Mouse (Mus musculus) stomach, embryonic 16.5 days (tissue): ENCODE results near the gene Vmn2r95. TPM values are rescaled to one million over a fixed set of nuclear protein-coding genes. Genes with fewer than 3 reads are reported as not detected.
"Not testable (repeated sequence)": the region's sequence is repeated elsewhere in the genome, so short reads cannot be mapped to it uniquely, and the experiment has no call there.

Source experiments
- ATAC-seq: fragments of 200-750 bp; cut with Nextera tagmentation; 2 replicates; pipeline ENCODE4 v1.8.0; 2017; ENCODE audit warnings: moderate number of reproducible peaks, moderate TSS enrichment; ENCODE audit not compliant: insufficient read depth, low FRiP score
- H3K27ac ChIP-seq: fragments of 300-500 bp; sonication (generic); 2 replicates; pipeline ENCODE4 v1.5.1; 2014; ENCODE audit warnings: low read length
- H3K27me3 ChIP-seq: fragments of 300-500 bp; sonication (generic); 2 replicates; pipeline ENCODE4 v1.6.1; 2014; ENCODE audit warnings: low read length, control low read depth, mixed read lengths; ENCODE audit not compliant: control insufficient read depth, insufficient read depth
- H3K36me3 ChIP-seq: fragments of 300-500 bp; sonication (generic); 2 replicates; pipeline ENCODE4 v1.6.1; 2014; ENCODE audit warnings: low read length; ENCODE audit not compliant: control insufficient read depth, insufficient read depth
- H3K4me1 ChIP-seq: fragments of 300-500 bp; sonication (generic); 2 replicates; pipeline ENCODE4 v1.6.1; 2014; ENCODE audit warnings: low read length, control low read depth, mixed read lengths; ENCODE audit not compliant: control insufficient read depth, insufficient read depth
- H3K4me2 ChIP-seq: fragments of 300-500 bp; sonication (generic); 2 replicates; pipeline ENCODE4 v1.6.1; 2014; ENCODE audit warnings: low read depth, low read length, mixed read lengths
- H3K4me3 ChIP-seq: fragments of 300-500 bp; sonication (generic); replicated peaks from 2 replicates; pipeline ENCODE4 v1.5.1; 2014; ENCODE audit warnings: mild to moderate bottlenecking, low read length
- H3K9ac ChIP-seq: fragments of 300-500 bp; sonication (generic); 2 replicates; pipeline ENCODE4 v1.6.1; 2014; ENCODE audit warnings: low read length
- H3K9me3 ChIP-seq: fragments of 300-500 bp; sonication (generic); replicated peaks from 2 replicates; pipeline ENCODE4 v1.6.1; 2016; ENCODE audit warnings: low read length, control low read depth; ENCODE audit not compliant: control insufficient read depth
- WGBS: fragments of 180-500 bp; shearing (Covaris S2); extraction: QIAGEN DNeasy Blood & Tissue Kit; methylation state at CpG from one replicate; pipeline ENCODE4 v1.1.7; 2014; 5-methylcytosine and 5-hydroxymethylcytosine counted together
- polyA plus RNA-seq: library from polyadenylated mRNA; unstranded; fragments of >200 nt; fragmentation: Nextera tagmentation; extraction: Ambion mirVana; gene quantifications from 2 replicates; pipeline ENCODE4 v1.2.1, GENCODE M21; 2015

Gene Vmn2r95
- not detected in 2 replicates for polyA plus RNA-seq

DNA sequence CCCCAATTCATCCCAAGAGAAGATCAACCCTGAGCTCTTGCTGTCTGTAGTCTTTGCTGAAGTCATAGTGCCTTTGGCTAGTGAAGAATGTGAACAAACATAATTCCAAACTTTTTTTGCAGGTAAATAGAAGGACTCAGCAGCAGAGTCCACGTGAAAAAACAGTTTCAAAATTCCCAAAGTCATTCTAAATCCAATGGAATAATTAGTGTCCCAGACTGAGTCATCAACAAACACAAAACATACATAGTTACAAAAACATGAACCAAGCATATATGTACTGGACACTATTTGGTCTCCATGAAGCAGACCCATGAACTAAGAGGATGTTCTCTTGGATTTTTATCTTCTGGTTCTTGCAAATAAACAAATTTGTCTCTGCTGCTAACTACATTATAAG is at the start of gene Vmn2r95:
TSS of gene Vmn2r95 (plus strand) at position 301 of the 400 bp plus-strand sequence.
- Histone ChIP-seq H3K9me3 (no peaks in the 10 kb centered on the region), H3K4me3 (no peak within 1 kb of the TSS), H3K4me1 (no peaks in the 10 kb centered on the region), H3K36me3 (no peaks in the 10 kb centered on the region), H3K9ac (no peak within 1 kb of the TSS), H3K27me3 (no peaks in the 10 kb centered on the region), H3K27ac (no peak within 1 kb of the TSS), H3K4me2 (no peak within 1 kb of the TSS)
- whole genome bisulfite sequencing, result 19% methylated on average over 1 of the region's 1 CpGs
- ATAC-seq, result no peak

DNA sequence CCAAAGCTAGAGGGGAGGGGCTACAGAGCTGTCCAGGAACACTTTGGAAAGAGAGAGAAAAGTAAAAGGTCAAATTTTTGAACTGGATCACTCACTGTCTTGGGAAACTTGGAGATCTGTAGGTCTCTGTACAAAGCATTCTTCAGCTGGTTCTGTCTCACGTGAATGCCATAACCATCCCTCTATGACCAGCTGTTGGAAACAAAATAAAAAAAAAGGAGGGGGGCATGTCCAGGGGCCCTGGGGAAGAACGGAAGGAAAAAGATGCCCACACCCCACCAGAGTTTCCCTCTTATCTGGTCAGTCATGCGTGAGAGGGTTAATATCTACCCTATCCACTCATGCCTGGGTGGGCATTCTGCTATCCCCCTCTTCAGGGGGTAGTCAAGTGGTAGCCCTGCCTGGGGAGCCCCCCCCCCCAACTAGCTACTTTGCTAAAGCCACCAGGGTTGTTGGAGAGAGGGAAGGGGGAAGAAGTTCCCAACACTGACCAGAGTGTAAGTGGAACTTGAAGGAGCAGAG is 31.8 kb downstream of the Vmn2r95 start:
- Histone ChIP-seq H3K9ac (no peak overlapping the region), H3K4me1 (no peaks in the 10 kb centered on the region), H3K27me3 (no peaks in the 10 kb centered on the region), H3K36me3 (no peaks in the 10 kb centered on the region), H3K27ac (no peak overlapping the region), H3K4me3 (no peak overlapping the region), H3K9me3 (no peaks in the 10 kb centered on the region), H3K4me2 (no peak overlapping the region)
- no peak for ATAC-seq
- WGBS, result 75% methylated on average over 3 of the region's 3 CpGs

GRCm38 (mm10) chr17:18458126-18458634 is 34.3 kb downstream of the Vmn2r95 start:
- H3K9me3 ChIP-seq, H3K4me2 ChIP-seq, H3K4me1 ChIP-seq, H3K27ac ChIP-seq, H3K27me3 ChIP-seq, H3K4me3 ChIP-seq, H3K36me3 ChIP-seq, H3K9ac ChIP-seq, ATAC-seq: not testable (repeated sequence)
- WGBS, result 94% methylated on average over 3 of the region's 3 CpGs

DNA sequence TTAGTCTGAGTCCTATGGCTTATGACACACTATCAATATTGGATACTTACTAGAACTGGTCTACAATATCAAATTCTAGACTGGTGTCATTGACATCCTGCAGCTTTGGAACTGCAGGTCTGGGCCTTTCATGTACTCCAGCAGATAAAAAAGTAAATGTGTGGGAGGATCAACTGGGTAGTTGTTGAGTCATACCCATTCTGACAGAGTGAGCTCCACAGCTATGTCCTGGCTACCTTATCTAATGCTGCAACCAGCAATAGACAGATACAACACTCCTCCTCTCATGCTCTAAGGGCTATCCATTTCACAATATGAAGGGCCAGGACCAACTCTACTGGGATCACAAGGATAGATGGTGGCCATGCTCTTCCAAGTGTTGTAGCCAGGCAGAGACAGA is 38.8 kb downstream of the Vmn2r95 start:
- H3K4me3 ChIP-seq, result no peak overlapping the region
- ATAC-seq, result no peak
- H3K27me3 ChIP-seq, result no peaks in the 10 kb centered on the region
- no peak overlapping the region for H3K4me2 ChIP-seq
- H3K4me1 ChIP-seq, result no peaks in the 10 kb centered on the region
- H3K9ac ChIP-seq, result no peak overlapping the region
- no peaks in the 10 kb centered on the region for H3K36me3 ChIP-seq
- no peak overlapping the region for H3K27ac ChIP-seq
- H3K9me3 ChIP-seq, result no peaks in the 10 kb centered on the region

GRCm38 (mm10) chr17:18479885-18480284 is 56.0 kb downstream of the Vmn2r95 start:
- no peak overlapping the region for H3K4me3 ChIP-seq
- ATAC-seq, result no peak
- H3K27ac ChIP-seq, result no peak overlapping the region
- H3K36me3 ChIP-seq, result no peaks in the 10 kb centered on the region
- H3K27me3 ChIP-seq, result no peaks in the 10 kb centered on the region
- WGBS, result 53% methylated on average over 1 of the region's 1 CpGs
- H3K4me1 ChIP-seq, result no peaks in the 10 kb centered on the region
- H3K9ac ChIP-seq, result no peak overlapping the region
- H3K4me2 ChIP-seq, result no peak overlapping the region
- no peaks in the 10 kb centered on the region; the same call in 1 of the 2 replicates for H3K9me3 ChIP-seq

Other genes starting within 250 kb of the Vmn2r95 start
- gene Vmn2r94, start 146.3 kb upstream of the Vmn2r95 start, polyA plus RNA-seq, result not detected in 2 replicates
- gene Vmn2r93, start 126.0 kb upstream of the Vmn2r95 start, polyA plus RNA-seq, result not detected in 2 replicates
- not detected in 2 replicates for gene Vmn2r96, start 149.1 kb downstream of the Vmn2r95 start, polyA plus RNA-seq